In the genomic region with DNA sequence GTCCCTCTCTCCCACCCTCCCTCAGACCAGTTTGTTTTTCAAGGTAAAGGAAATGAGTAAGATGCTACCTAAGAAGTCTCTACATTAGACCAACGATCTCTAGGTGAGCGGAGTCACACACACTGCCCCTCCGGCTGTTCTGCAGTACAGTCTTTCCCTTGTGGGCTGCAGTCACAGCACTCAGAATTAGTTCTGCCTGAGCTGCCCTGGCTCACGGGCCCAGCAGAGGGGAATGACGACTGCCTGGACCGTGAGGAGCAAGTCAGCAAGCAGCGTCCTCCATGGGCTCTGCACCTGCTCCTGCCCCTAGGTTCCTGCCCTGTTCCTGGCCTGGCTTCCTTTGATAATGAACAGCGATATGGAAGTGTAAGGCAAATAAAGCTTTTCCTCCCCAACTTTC, we compare ENCODE assay signal across 30 mouse cellular contexts. TPM values are rescaled to one million over a fixed set of nuclear protein-coding genes. Genes with fewer than 3 reads are reported as not detected.
DNase-seq lines count a peak whose midpoint lies in the region; ATAC-seq lines count a peak whose summit lies in the region.
"Had no signal": no experiment of that assay in that cellular context is flagged by ENCODE, and none has a peak within 500 bp of the region (broad histone marks: within the 10 kb centered on the region; RNA-seq: fewer than 3 reads in every experiment).

No protein-coding gene starts in this region.

- 45% methylated on average over 8 of the region's 8 CpGs for WGBS in embryonic facial prominence, embryonic 14.5 days
- WGBS in embryonic facial prominence, embryonic 10.5 days, result 52% methylated on average over 8 of the region's 8 CpGs
- WGBS in kidney, embryonic 15.5 days, result 47% methylated on average over 8 of the region's 8 CpGs

- no peak for DNase-seq in embryonic facial prominence, embryonic 14.5 days (ENCODE audit: low spot score)
- no peak for DNase-seq in embryonic facial prominence, embryonic 10.5 days (ENCODE audit: low spot score)
- no peak for DNase-seq in kidney, adult 18-20 months
- DNase-seq: adrenal gland, postnatal 36 days; cerebellum, adult 2 months; gastrocnemius, postnatal 14 days; heart, postnatal 14 days; layer of hippocampus, postnatal 36 days; liver; lung, adult 2 months; lung, postnatal 10 days; right cerebral cortex, adult 18-20 months; spleen, adult 18-20 months; thymus, adult 18-20 months; thymus, postnatal 25 days had no signal

- H3K27ac ChIP-seq in embryonic facial prominence, embryonic 14.5 days (replicated peaks; ENCODE audit: low read depth, low read length), result no peak overlapping the region
- H3K27ac ChIP-seq in embryonic facial prominence, embryonic 10.5 days (replicated peaks), result no peak overlapping the region
- peak overlapping the region; percentile 68 for H3K27ac ChIP-seq in kidney, embryonic 15.5 days
- H3K27ac ChIP-seq: embryonic facial prominence, embryonic 15.5 days; forebrain, embryonic 13.5 days; hindbrain, embryonic 10.5 days; liver, embryonic 14.5 days; macrophage; midbrain, embryonic 10.5 days; midbrain, embryonic 15.5 days; neural tube, embryonic 15.5 days; stomach, postnatal 0 days had no signal

- no peak overlapping the region for H3K4me3 ChIP-seq in embryonic facial prominence, embryonic 14.5 days (ENCODE audit: low read depth, low read length)
- H3K4me3 ChIP-seq in embryonic facial prominence, embryonic 10.5 days, result no peak overlapping the region
- H3K4me3 ChIP-seq in kidney, embryonic 15.5 days (replicated peaks), result no peak overlapping the region
- peak overlapping the region; percentile 47 for H3K4me3 ChIP-seq in megakaryocyte, embryonic 14.5 days (replicated peaks)
- H3K4me3 ChIP-seq: embryonic facial prominence, embryonic 15.5 days; forebrain, embryonic 13.5 days; hindbrain, embryonic 10.5 days; midbrain, embryonic 10.5 days; midbrain, embryonic 15.5 days; neural tube, embryonic 15.5 days had no signal

- H3K4me2 ChIP-seq in embryonic facial prominence, embryonic 14.5 days (ENCODE audit: low read depth, low read length), result no peak overlapping the region
- H3K4me2 ChIP-seq in kidney, embryonic 15.5 days, result no peak overlapping the region
- H3K4me2 ChIP-seq: embryonic facial prominence, embryonic 15.5 days; forebrain, embryonic 13.5 days; midbrain, embryonic 15.5 days; neural tube, embryonic 15.5 days had no signal

- no peak overlapping the region for H3K9ac ChIP-seq in embryonic facial prominence, embryonic 14.5 days (ENCODE audit: low read depth, low read length)
- no peak overlapping the region for H3K9ac ChIP-seq in kidney, embryonic 15.5 days
- H3K9ac ChIP-seq: embryonic facial prominence, embryonic 15.5 days; forebrain, embryonic 13.5 days; liver, embryonic 14.5 days; midbrain, embryonic 15.5 days; neural tube, embryonic 15.5 days had no signal

- peak; percentile 37; the same call in 1 of the 2 replicates for ATAC-seq in embryonic facial prominence, embryonic 14.5 days (ENCODE audit: low read depth)
- peak; percentile 46; the same call in 1 of the 2 replicates for ATAC-seq in kidney, embryonic 15.5 days (replicated peaks; ENCODE audit: low FRiP score)
- ATAC-seq in megakaryocyte, adult 5-6 weeks (ENCODE audit: poor library complexity, severe bottlenecking), result no peak
- no peak for ATAC-seq in activated CD4-positive, CD25-positive, alpha-beta regulatory T cell, adult 4 months
- ATAC-seq: CD4-positive, CD25-positive, alpha-beta regulatory T cell, adult 4 months; forebrain, embryonic 13.5 days; intestine, postnatal 0 days; midbrain, embryonic 15.5 days had no signal

- no peaks in the 10 kb centered on the region for H3K27me3 ChIP-seq in embryonic facial prominence, embryonic 14.5 days (replicated peaks; ENCODE audit: control insufficient read depth, insufficient read depth, low read length)
- H3K27me3 ChIP-seq in embryonic facial prominence, embryonic 10.5 days (replicated peaks; ENCODE audit: low read depth, poor library complexity, severe bottlenecking), result peaks cover 8% of the 10 kb centered on the region
- H3K27me3 ChIP-seq in kidney, embryonic 15.5 days, result no peaks in the 10 kb centered on the region
- peaks cover 5% of the 10 kb centered on the region for H3K27me3 ChIP-seq in megakaryocyte, embryonic 14.5 days (replicated peaks)
- H3K27me3 ChIP-seq: embryonic facial prominence, embryonic 15.5 days; forebrain, embryonic 13.5 days; midbrain, embryonic 15.5 days; neural tube, embryonic 15.5 days had no signal

- no peaks in the 10 kb centered on the region for H3K9me3 ChIP-seq in embryonic facial prominence, embryonic 14.5 days (ENCODE audit: control insufficient read depth, low read length)
- no peaks in the 10 kb centered on the region for H3K9me3 ChIP-seq in embryonic facial prominence, embryonic 10.5 days
- H3K9me3 ChIP-seq in kidney, embryonic 15.5 days (replicated peaks), result no peaks in the 10 kb centered on the region
- no peaks in the 10 kb centered on the region for H3K9me3 ChIP-seq in megakaryocyte, embryonic 14.5 days
- H3K9me3 ChIP-seq: embryonic facial prominence, embryonic 15.5 days; forebrain, embryonic 13.5 days; hindbrain, embryonic 10.5 days; midbrain, embryonic 10.5 days; midbrain, embryonic 15.5 days; neural tube, embryonic 15.5 days had no signal

- H3K4me1 ChIP-seq in embryonic facial prominence, embryonic 14.5 days (ENCODE audit: control insufficient read depth, insufficient read depth, low read length), result no peaks in the 10 kb centered on the region
- H3K4me1 ChIP-seq in embryonic facial prominence, embryonic 10.5 days, result peaks cover 5% of the 10 kb centered on the region; the same call in 1 of the 2 replicates
- H3K4me1 ChIP-seq in kidney, embryonic 15.5 days, result peaks cover 25% of the 10 kb centered on the region
- peaks cover 16% of the 10 kb centered on the region for H3K4me1 ChIP-seq in megakaryocyte, embryonic 14.5 days
- H3K4me1 ChIP-seq: forebrain, embryonic 13.5 days had no signal

- H3K36me3 ChIP-seq in embryonic facial prominence, embryonic 14.5 days (ENCODE audit: control insufficient read depth, insufficient read depth, low read length), result no peaks in the 10 kb centered on the region
- H3K36me3 ChIP-seq in embryonic facial prominence, embryonic 10.5 days (replicated peaks), result no peaks in the 10 kb centered on the region
- no peaks in the 10 kb centered on the region for H3K36me3 ChIP-seq in kidney, embryonic 15.5 days
- H3K36me3 ChIP-seq in megakaryocyte, embryonic 14.5 days (replicated peaks; ENCODE audit: low read length), result no peaks in the 10 kb centered on the region
- H3K36me3 ChIP-seq: embryonic facial prominence, embryonic 15.5 days; hindbrain, embryonic 10.5 days; midbrain, embryonic 10.5 days; midbrain, embryonic 15.5 days; neural tube, embryonic 15.5 days had no signal

RNA-seq across cellular contexts. Expression of a gene that starts 22.0 kb away (rescaled TPM):
- 76.7 and 79.5 TPM in 2 replicates for polyA plus RNA-seq in embryonic facial prominence, embryonic 14.5 days (2014; fragmentation: Nextera tagmentation; extraction: Ambion mirVana)
- 60.3 and 62.4 TPM in 2 replicates for polyA plus RNA-seq in embryonic facial prominence, embryonic 10.5 days (2016; fragmentation: Nextera tagmentation; extraction: Ambion mirVana)
- 50.4 and 53.1 TPM in 2 replicates for polyA plus RNA-seq in kidney, embryonic 15.5 days (2015; fragmentation: Nextera tagmentation; extraction: Ambion mirVana)
- polyA plus RNA-seq in megakaryocyte, embryonic 14.5 days (2012; ENCODE audit: insufficient read depth, low replicate concordance), result 1.3 and 1.5 TPM in 2 replicates
- total RNA-seq in megakaryocyte, adult 5-6 weeks (2015), result 57.7 and 60.9 TPM in 2 replicates
- 78.5 and 88.0 TPM in 2 replicates for total RNA-seq in megakaryocyte, adult 5-6 weeks (2017)
- polyA plus RNA-seq in activated CD4-positive, CD25-positive, alpha-beta regulatory T cell, adult 4 months (2017; shearing (Covaris generic)), result 10 to 100 TPM; 31.1 to 32.4 TPM

Comparison
In these comparisons a context has a peak if more than half of its experiments do, and no peak if none do; other contexts are left out.
1. ATAC-seq: peak in embryonic facial prominence, embryonic 14.5 days (single experiment) and kidney, embryonic 15.5 days (single experiment); none in megakaryocyte, adult 5-6 weeks (single experiment) and activated CD4-positive, CD25-positive, alpha-beta regulatory T cell, adult 4 months (single experiment).
2. RNA of a gene that starts 22.0 kb away (polyA plus RNA-seq): 76.7 to 79.5 TPM in embryonic facial prominence, embryonic 14.5 days, 60.3 to 62.4 TPM in embryonic facial prominence, embryonic 10.5 days, 50.4 to 53.1 TPM in kidney, embryonic 15.5 days and 31.1 to 32.4 TPM in activated CD4-positive, CD25-positive, alpha-beta regulatory T cell, adult 4 months; 1.3 to 1.5 TPM in megakaryocyte, embryonic 14.5 days; every median in the first group is over 10 times any median in the second.